Mouse (Mus musculus) Patski (cell line): Measurements from ENCODE around the gene Olfr703. TPM values are rescaled to one million over a fixed set of nuclear protein-coding genes. Genes with fewer than 3 reads are reported as not detected.

Experiments
- ATAC-seq: fragments of 100-300 bp; one replicate; pipeline ENCODE4 v1.8.0; 2021
- CTCF ChIA-PET: fragments of 350-600 bp; sonication (Branson Sonifier 250); formaldehyde crosslinking; loops from one replicate; lab custom pipeline; 2022; ENCODE audit warnings: inconsistent platforms; lab: Charles Lee
- POLR2A ChIA-PET: fragments of 350-600 bp; sonication (Branson Sonifier 250); formaldehyde crosslinking; loops from one replicate; lab custom pipeline; 2022; ENCODE audit warnings: antibody characterized with exemption, inconsistent platforms; lab: Charles Lee
- DNase-seq: peaks from one replicate; pipeline ENCODE4 v3.0.0-alpha.2; 2011; ENCODE audit warnings: low read depth, low spot score
- H3K27me3 ChIP-seq: fragments of 371-371 bp; one replicate; pipeline ENCODE4 v1.5.1; 2021
- CTCF ChIP-seq: fragments of 100-300 bp; IDR thresholded peaks from one replicate; pipeline ENCODE4 v1.5.1; 2021
- in situ Hi-C: fragments of 300-500 bp; cut with MboI; formaldehyde crosslinking; loops from 3 replicates; pipeline ENCODE4 v1.11.1; 2018; ENCODE audit warnings: low pct_unique_long_range_greater_than_20kb, mixed read lengths
- polyA plus RNA-seq: library from polyadenylated mRNA; unstranded; gene quantifications from one replicate; pipeline ENCODE4 v1.2.3, GENCODE M21; 2021

Olfr703 gene
- polyA plus RNA-seq, result not detected

DNA sequence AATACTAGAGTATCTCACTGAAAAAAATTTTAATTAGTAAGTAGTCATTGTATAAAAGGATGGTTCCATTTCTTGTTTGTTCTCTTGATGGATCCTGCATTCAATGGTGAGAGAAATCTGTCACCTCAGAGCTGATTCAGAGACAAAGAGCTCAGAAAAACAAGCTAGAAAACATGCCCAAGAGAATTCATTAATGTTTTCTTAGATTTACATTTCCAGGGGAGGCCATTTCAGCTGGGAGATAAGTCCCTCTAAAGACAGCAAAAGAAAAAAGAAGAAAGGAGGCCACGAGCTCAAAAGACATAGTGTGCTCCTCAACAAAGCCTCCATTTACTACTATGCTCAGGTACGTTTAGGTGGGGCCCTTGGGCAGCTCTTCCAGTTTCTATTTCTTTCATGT lies at the start of gene Olfr703:
Olfr703 (plus strand) TSS at position 301 of the 400 bp plus-strand sequence.
- ChIA-PET POLR2A (no interaction called here), CTCF (no interaction called here)
- H3K27me3 ChIP-seq, result no peaks in the 10 kb centered on the region
- no peak for DNase-seq
- in situ Hi-C loops, result no loop called here
- no peak for ATAC-seq
- no peak for TF ChIP-seq CTCF

DNA sequence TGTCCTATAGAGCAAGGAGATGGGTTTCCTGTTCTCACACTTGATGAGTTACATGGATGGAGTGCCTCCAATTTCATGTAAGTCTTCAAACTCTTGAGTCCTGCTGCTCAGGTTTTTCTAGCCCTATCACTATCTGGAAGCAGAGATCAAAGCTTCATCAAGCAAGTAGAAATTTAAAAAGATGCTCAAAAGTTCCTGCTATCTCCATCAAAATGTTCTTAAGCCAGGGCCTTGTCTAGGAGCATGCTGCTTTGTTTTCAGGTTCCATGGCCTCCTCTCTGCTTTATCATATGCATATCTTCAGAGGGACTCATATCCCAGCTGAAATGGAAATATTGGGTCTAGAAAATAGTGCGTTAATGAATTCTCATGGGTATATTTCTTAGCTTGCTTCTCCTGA lies 34.4 kb upstream of the Olfr703 start, which contains the start of gene Olfr700:
Olfr700 (minus strand) TSS at position 101 of the 400 bp plus-strand sequence.
- POLR2A ChIA-PET, result no interaction called here
- DNase-seq, result no peak

GRCm38 (mm10) chr7:106813829-106814228 lies 29.3 kb upstream of the Olfr703 start, which contains the start of gene Olfr701:
Gene Olfr701, plus strand, starts transcription at chr7:106814129.
- DNase-seq (no peak), ATAC-seq (no peak)
- no peaks in the 10 kb centered on the region for H3K27me3 ChIP-seq
- in situ Hi-C loops, result loop anchor here (25.0 kb wide), 1 partner anchor 277 kb away; no protein-coding TSS in a partner anchor
- ChIA-PET CTCF (no interaction called here), POLR2A (no interaction called here)
- no peak for TF ChIP-seq CTCF

More for the DNA sequence above, 34.4 kb upstream of the Olfr703 start, which contains the start of gene Olfr700:
- no peak for ATAC-seq
- peaks cover 2% of the 10 kb centered on the region for H3K27me3 ChIP-seq
- CTCF ChIA-PET, result no interaction called here
- TF ChIP-seq CTCF, result no peak
- in situ Hi-C loops, result loop anchor here (25.0 kb wide), 1 partner anchor 271 kb away; no protein-coding TSS in a partner anchor

DNA sequence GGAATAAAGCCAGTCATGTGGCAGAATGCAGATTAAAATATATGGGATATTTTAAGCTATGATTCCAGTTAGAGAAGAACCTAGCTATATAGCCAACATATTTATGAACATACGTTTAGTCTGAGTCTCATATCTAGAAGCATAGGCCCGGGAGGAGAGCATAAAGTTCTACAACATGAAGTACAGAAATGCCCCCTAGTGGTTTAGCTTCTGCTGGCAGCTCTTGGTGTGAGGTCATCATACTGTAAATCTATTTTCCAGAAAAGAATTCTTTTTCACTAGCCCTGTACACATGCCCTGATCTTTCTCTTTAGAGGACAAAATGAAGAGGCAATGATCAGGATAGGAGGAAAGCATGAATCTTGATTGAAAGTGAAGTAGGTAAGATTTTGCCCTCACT lies 27.4 kb upstream of the Olfr703 start:
- POLR2A ChIA-PET, result no interaction called here
- CTCF ChIA-PET, result interaction anchor here (0.9 kb wide), 1 partner anchor 9 kb away, joined by 3 read pairs; no protein-coding TSS in a partner anchor
- H3K27me3 ChIP-seq, result no peaks in the 10 kb centered on the region
- DNase-seq (no peak), ATAC-seq (no peak)
- peak; percentile 54 for TF ChIP-seq CTCF
- in situ Hi-C loops, result loop anchor here (25.0 kb wide), 1 partner anchor 278 kb away; no protein-coding TSS in a partner anchor

DNA sequence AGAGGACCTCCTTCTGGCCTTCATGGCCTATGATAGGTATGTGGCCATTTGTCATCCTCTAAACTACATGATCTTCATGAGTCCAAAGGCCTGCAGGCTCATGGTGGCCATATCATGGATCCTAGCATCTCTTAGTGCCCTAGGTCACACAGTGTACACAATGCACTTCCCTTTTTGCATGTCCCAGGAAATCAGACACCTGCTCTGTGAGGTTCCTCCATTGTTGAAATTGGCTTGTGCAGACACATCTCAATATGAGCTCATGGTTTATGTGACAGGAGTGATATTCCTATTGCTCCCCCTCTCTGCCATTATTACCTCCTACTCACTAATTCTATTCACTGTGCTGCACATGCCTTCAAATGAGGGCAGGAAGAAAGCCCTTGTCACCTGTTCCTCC lies 24.7 kb upstream of the Olfr703 start:
- no peak for ATAC-seq
- in situ Hi-C loops, result loop anchor here (25.0 kb wide), 1 partner anchor 281 kb away; no protein-coding TSS in a partner anchor
- TF ChIP-seq CTCF, result no peak
- no peak for DNase-seq
- POLR2A ChIA-PET, result no interaction called here
- CTCF ChIA-PET, result no interaction called here
- no peaks in the 10 kb centered on the region for H3K27me3 ChIP-seq

- in situ Hi-C loops, result no loop called here
- peaks cover 4% of the 10 kb centered on the region for H3K27me3 ChIP-seq
- POLR2A ChIA-PET, result no interaction called here
- no peak for DNase-seq
- CTCF ChIA-PET, result no interaction called here
- no peak for TF ChIP-seq CTCF
- ATAC-seq, result no peak
These were observed 9.4 kb upstream of the Olfr703 start, which contains the start of gene Olfr702 for GRCm38 (mm10) chr7:106833793-106834192. Gene Olfr702, minus strand, starts transcription at chr7:106833893.

GRCm38 (mm10) chr7:106862885-106863284 lies 19.7 kb downstream of the Olfr703 start, which contains the start of gene Olfr704:
Gene Olfr704, plus strand, starts transcription at chr7:106863185.
- in situ Hi-C loops, result no loop called here
- ATAC-seq (no peak), DNase-seq (no peak)
- ChIA-PET CTCF (no interaction called here), POLR2A (no interaction called here)
- H3K27me3 ChIP-seq, result no peaks in the 10 kb centered on the region
- no peak for TF ChIP-seq CTCF

GRCm38 (mm10) chr7:106876791-106877190 lies 33.6 kb downstream of the Olfr703 start, which contains the start of gene Olfr705:
Gene Olfr705, minus strand, starts transcription at chr7:106876891.
- H3K27me3 ChIP-seq, result no peaks in the 10 kb centered on the region
- no peak for ATAC-seq
- no peak for DNase-seq
- no peak for TF ChIP-seq CTCF
- ChIA-PET CTCF (no interaction called here), POLR2A (no interaction called here)
- in situ Hi-C loops, result no loop called here

DNA sequence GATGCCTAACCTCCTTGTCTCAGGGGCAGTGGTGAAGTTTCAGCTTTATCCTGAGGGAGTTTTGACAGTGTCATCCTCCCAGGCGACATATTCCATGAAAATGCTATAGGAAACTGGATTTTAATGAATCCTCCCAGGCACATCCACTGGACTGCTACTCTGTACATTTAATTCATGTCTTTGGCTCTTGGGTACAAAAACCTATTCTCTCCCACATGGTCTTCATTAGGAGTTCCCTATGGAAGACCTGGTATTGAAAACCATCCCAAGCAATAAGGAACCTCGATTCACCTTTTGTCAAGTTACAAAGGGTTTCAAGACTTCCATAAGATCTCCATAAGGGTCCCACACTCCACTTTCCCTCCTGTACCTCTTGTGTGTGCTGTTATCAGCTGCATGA lies 44.9 kb downstream of the Olfr703 start, which contains the start of gene Olfr706:
Olfr706 (minus strand) TSS at position 101 of the 400 bp plus-strand sequence.
- in situ Hi-C loops, result no loop called here
- DNase-seq (no peak), ATAC-seq (no peak)
- no peak for TF ChIP-seq CTCF
- ChIA-PET POLR2A (no interaction called here), CTCF (no interaction called here)
- no peaks in the 10 kb centered on the region for H3K27me3 ChIP-seq

Other genes starting within 250 kb of the Olfr703 start
- not detected for gene Olfr693, start 162.8 kb upstream of the Olfr703 start, polyA plus RNA-seq
- not detected for gene Olfr694, start 151.5 kb upstream of the Olfr703 start, polyA plus RNA-seq
- gene Olfr695, start 127.0 kb upstream of the Olfr703 start, polyA plus RNA-seq, result not detected
- gene Olfr697, start 100.9 kb upstream of the Olfr703 start, polyA plus RNA-seq, result not detected
- gene Olfr698, start 88.0 kb upstream of the Olfr703 start, polyA plus RNA-seq, result not detected
- gene Olfr699, start 50.2 kb upstream of the Olfr703 start, polyA plus RNA-seq, result not detected
- not detected for gene Olfr700, start 34.5 kb upstream of the Olfr703 start, polyA plus RNA-seq
- 0.04 TPM for gene Olfr701, start 29.2 kb upstream of the Olfr703 start, polyA plus RNA-seq
- gene Olfr702, start 9.5 kb upstream of the Olfr703 start, polyA plus RNA-seq, result 0.05 TPM
- not detected for gene Olfr704, start 19.8 kb downstream of the Olfr703 start, polyA plus RNA-seq
- gene Olfr705, start 33.5 kb downstream of the Olfr703 start, polyA plus RNA-seq, result not detected
- not detected for gene Olfr706, start 44.8 kb downstream of the Olfr703 start, polyA plus RNA-seq
- gene Olfr707, start 57.9 kb downstream of the Olfr703 start, polyA plus RNA-seq, result not detected
- not detected for gene Olfr1532-ps1, start 64.6 kb downstream of the Olfr703 start, polyA plus RNA-seq
- gene Olfr709-ps1, start 88.9 kb downstream of the Olfr703 start, polyA plus RNA-seq, result not detected
- not detected for gene Olfr710, start 105.0 kb downstream of the Olfr703 start, polyA plus RNA-seq
- gene Olfr6, start 120.6 kb downstream of the Olfr703 start, polyA plus RNA-seq, result not detected
- not detected for gene Olfr711, start 132.1 kb downstream of the Olfr703 start, polyA plus RNA-seq
- not detected for gene Olfr2, start 162.7 kb downstream of the Olfr703 start, polyA plus RNA-seq
- gene Olfr713, start 187.8 kb downstream of the Olfr703 start, polyA plus RNA-seq, result not detected
- gene Olfr714, start 227.6 kb downstream of the Olfr703 start, polyA plus RNA-seq, result not detected
- not detected for gene Olfr17, start 249.9 kb downstream of the Olfr703 start, polyA plus RNA-seq